Mouse (Mus musculus) neutrophil, adult 59 days (primary cell): ENCODE results near the gene Mmp7. TPM values are rescaled to one million over a fixed set of nuclear protein-coding genes. Genes with fewer than 3 reads are reported as not detected.

ENCODE experiments used
- total RNA-seq, 2 experiments: library from RNA; stranded (reverse); gene quantifications; 1 replicate in 1 of 2; 2 replicates in 1 of 2; pipeline ENCODE4 v1.2.4; 2023

Mmp7 gene
- total RNA-seq = not detected

GRCm38 (mm10) chr9:7691790-7692189 lies at the start of gene Mmp7:
Mmp7 (plus strand) TSS chr9:7692090.

Other genes starting within 250 kb of the Mmp7 start
- gene Mmp3, start 246.3 kb upstream of the Mmp7 start, total RNA-seq = not detected
- gene Mmp10, start 189.7 kb upstream of the Mmp7 start, total RNA-seq = not detected
- 1,000 to 10,000 TPM; 1,293 to 1,362 TPM for gene Mmp8, start 133.6 kb upstream of the Mmp7 start, total RNA-seq
- gene Mmp27, start 120.7 kb upstream of the Mmp7 start, total RNA-seq = 1 to 10 TPM; 5.0 to 5.9 TPM
- not detected for gene Mmp20, start 63.9 kb upstream of the Mmp7 start, total RNA-seq
- gene Tmem123, start 72.0 kb downstream of the Mmp7 start, total RNA-seq = 10 to 100 TPM; 52.9 to 59.9 TPM
- 10 to 100 TPM; 39.5 to 43.5 TPM for gene Birc2, start 145.0 kb downstream of the Mmp7 start, total RNA-seq
- 100 to 1,000 TPM; 124 to 128 TPM for gene Birc3, start 181.1 kb downstream of the Mmp7 start, total RNA-seq